Mouse (Mus musculus): ENCODE results near the gene B3galt6.

DNA sequence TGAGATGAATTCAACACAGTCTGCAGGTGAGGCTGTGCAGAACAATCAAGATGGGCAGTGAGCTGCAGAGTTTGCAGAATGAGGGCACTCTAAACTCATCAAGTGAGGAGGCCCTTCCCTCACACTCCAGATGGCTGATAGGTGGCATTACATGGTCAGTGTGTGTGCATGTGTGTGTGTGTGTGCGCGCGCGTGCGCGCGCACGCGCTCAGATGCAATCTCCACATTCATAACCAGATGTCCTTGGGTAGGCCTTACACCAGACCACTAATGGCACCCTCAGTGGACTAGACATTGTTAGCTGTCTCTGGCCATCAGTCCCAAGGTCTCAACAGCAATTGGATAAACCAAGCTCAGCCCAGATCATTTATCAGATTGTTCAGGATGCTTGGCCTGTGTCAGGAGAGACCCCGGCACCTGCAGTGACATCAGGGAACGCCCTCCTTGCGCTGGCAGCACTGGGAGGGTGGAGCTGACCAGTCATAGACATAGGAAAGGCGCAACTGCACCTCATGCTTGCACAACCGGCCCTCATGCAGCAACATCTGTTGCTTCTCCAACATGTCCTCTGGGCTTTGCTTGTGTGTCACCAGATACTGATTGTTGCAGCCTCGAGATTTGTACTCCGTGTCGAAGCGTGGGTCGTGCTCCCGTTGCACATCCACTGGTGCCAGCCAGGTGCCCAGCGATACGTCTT is 1.1 kb downstream of the B3galt6 start:
- TF ChIP-seq CTCF (IDR thresholded peaks at IDR 0.05; ENCODE audit: low read depth, low read length) (no peak), POLR2A (IDR thresholded peaks at IDR 0.05; ENCODE audit: borderline replicate concordance, low read depth, low read length) (no peak)
